Comparison of ENCODE assay signal across 13 mouse cellular contexts in genomic region chr11:22632988-22633387, GRCm38 (mm10).
A peak's percentile ranks its signal among the peaks of the same experiment; 100 is the strongest.
DNase-seq lines count a peak whose midpoint lies in the region; ATAC-seq lines count a peak whose summit lies in the region.
"Had no signal": no experiment of that assay in that cellular context is flagged by ENCODE, and none has a peak within 500 bp of the region (broad histone marks: within the 10 kb centered on the region; RNA-seq: fewer than 3 reads in every experiment).

No protein-coding gene starts in this region.

- no peaks in the 10 kb centered on the region for H3K9me3 ChIP-seq in kidney, embryonic 15.5 days (replicated peaks)
- H3K9me3 ChIP-seq: embryonic facial prominence, embryonic 12.5 days; forebrain, embryonic 15.5 days; intestine, embryonic 15.5 days; midbrain, embryonic 12.5 days had no signal

- ATAC-seq in kidney, embryonic 15.5 days (replicated peaks; ENCODE audit: low FRiP score) = no peak
- ATAC-seq: forebrain, embryonic 15.5 days had no signal

- peaks cover 68% of the 10 kb centered on the region for H3K4me1 ChIP-seq in kidney, embryonic 15.5 days
- H3K4me1 ChIP-seq: embryonic facial prominence, embryonic 12.5 days had no signal

- no peaks in the 10 kb centered on the region for H3K27me3 ChIP-seq in kidney, embryonic 15.5 days
- H3K27me3 ChIP-seq: embryonic facial prominence, embryonic 12.5 days; forebrain, embryonic 15.5 days; intestine, embryonic 15.5 days; midbrain, embryonic 12.5 days had no signal

- no peak overlapping the region for H3K9ac ChIP-seq in kidney, embryonic 15.5 days
- H3K9ac ChIP-seq: embryonic facial prominence, embryonic 12.5 days; forebrain, embryonic 15.5 days; intestine, embryonic 15.5 days; midbrain, embryonic 12.5 days had no signal

- no peak overlapping the region for H3K27ac ChIP-seq in kidney, embryonic 15.5 days
- H3K27ac ChIP-seq: embryonic facial prominence, embryonic 12.5 days; forebrain, embryonic 15.5 days; intestine, embryonic 15.5 days; midbrain, embryonic 12.5 days had no signal

- DNase-seq in kidney, adult 9 months = peak; percentile 49
- peak; percentile 39 for DNase-seq in 3134 (ENCODE audit: extremely low read depth, insufficient read length, low spot score)
- peak; percentile 88 for DNase-seq in Muller cell, postnatal 12 days (ENCODE audit: inconsistent ontology term)
- DNase-seq in lung, postnatal 10 days = peak; percentile 77
- no peak for DNase-seq in gastrocnemius, postnatal 4 days (ENCODE audit: low spot score in 2 of 2)
- DNase-seq in B cell, adult 2 months = no peak
- DNase-seq: gastrocnemius, postnatal 25 days; right cerebral cortex, postnatal 4 days had no signal

- WGBS in kidney, embryonic 15.5 days = 67% methylated on average over 5 of the region's 5 CpGs

- no peak overlapping the region for H3K4me2 ChIP-seq in kidney, embryonic 15.5 days
- H3K4me2 ChIP-seq: embryonic facial prominence, embryonic 12.5 days; forebrain, embryonic 15.5 days; intestine, embryonic 15.5 days; midbrain, embryonic 12.5 days had no signal

- H3K4me3 ChIP-seq in kidney, embryonic 15.5 days (replicated peaks) = no peak overlapping the region
- H3K4me3 ChIP-seq: embryonic facial prominence, embryonic 12.5 days; forebrain, embryonic 15.5 days; intestine, embryonic 15.5 days; midbrain, embryonic 12.5 days had no signal

- H3K36me3 ChIP-seq in kidney, embryonic 15.5 days = no peaks in the 10 kb centered on the region
- H3K36me3 ChIP-seq: embryonic facial prominence, embryonic 12.5 days; forebrain, embryonic 15.5 days; intestine, embryonic 15.5 days; midbrain, embryonic 12.5 days had no signal

Comparison
In these comparisons a context has a peak if more than half of its experiments do, and no peak if none do; other contexts are left out.
1. DNase-seq: peak in kidney, adult 9 months (single experiment), 3134 (single experiment), Muller cell, postnatal 12 days (single experiment) and lung, postnatal 10 days (single experiment); none in gastrocnemius, postnatal 4 days (0 of 2) and B cell, adult 2 months (0 of 2).